Mouse (Mus musculus) limb, embryonic 12.5 days (tissue): ENCODE measurements around the gene Vmp1. TPM values are rescaled to one million over a fixed set of nuclear protein-coding genes. Genes with fewer than 3 reads are reported as not detected.

Experiments
- ATAC-seq: fragments of 200-750 bp; cut with Nextera tagmentation; 2 replicates; pipeline ENCODE4 v1.8.0; 2017; ENCODE audit warnings: low read depth, moderate TSS enrichment; ENCODE audit not compliant: insufficient number of reproducible peaks, insufficient read depth, low FRiP score, low TSS enrichment
- H3K27ac ChIP-seq: fragments of 300-500 bp; sonication (generic); 2 replicates; pipeline ENCODE4 v1.5.1; 2016; ENCODE audit warnings: mild to moderate bottlenecking, moderate library complexity
- H3K27me3 ChIP-seq: fragments of 300-500 bp; sonication (generic); 2 replicates; pipeline ENCODE4 v1.6.1; 2016; ENCODE audit warnings: mild to moderate bottlenecking, moderate library complexity
- H3K36me3 ChIP-seq: fragments of 300-500 bp; sonication (generic); 2 replicates; pipeline ENCODE4 v1.6.1; 2016; ENCODE audit warnings: mild to moderate bottlenecking, moderate library complexity
- H3K4me1 ChIP-seq: fragments of 300-500 bp; sonication (generic); replicated peaks from 2 replicates; pipeline ENCODE4 v1.6.1; 2016
- H3K4me2 ChIP-seq: fragments of 300-500 bp; sonication (generic); 2 replicates; pipeline ENCODE4 v1.6.1; 2016; ENCODE audit warnings: mild to moderate bottlenecking, moderate library complexity
- H3K4me3 ChIP-seq: fragments of 300-500 bp; sonication (generic); replicated peaks from 2 replicates; pipeline ENCODE4 v1.5.1; 2016; ENCODE audit warnings: mild to moderate bottlenecking
- H3K9ac ChIP-seq: fragments of 300-500 bp; sonication (generic); replicated peaks from 2 replicates; pipeline ENCODE4 v1.6.1; 2016; ENCODE audit warnings: mild to moderate bottlenecking, moderate library complexity
- H3K9me3 ChIP-seq: fragments of 300-500 bp; sonication (generic); 2 replicates; pipeline ENCODE4 v1.6.1; 2016; ENCODE audit warnings: mild to moderate bottlenecking, moderate library complexity
- WGBS: fragments of 180-500 bp; shearing (Covaris S2); methylation state at CpG from one replicate; pipeline ENCODE4 v1.1.7; 2016; 5-methylcytosine and 5-hydroxymethylcytosine counted together
- polyA plus RNA-seq: library from polyadenylated mRNA; unstranded; fragments of >200 nt; fragmentation: Nextera tagmentation; extraction: Ambion mirVana; gene quantifications from 2 replicates; pipeline ENCODE4 v1.2.1, GENCODE M21; 2016

Vmp1 gene
- polyA plus RNA-seq, 1 experiment from 2014 or later, result 85.1 TPM

DNA sequence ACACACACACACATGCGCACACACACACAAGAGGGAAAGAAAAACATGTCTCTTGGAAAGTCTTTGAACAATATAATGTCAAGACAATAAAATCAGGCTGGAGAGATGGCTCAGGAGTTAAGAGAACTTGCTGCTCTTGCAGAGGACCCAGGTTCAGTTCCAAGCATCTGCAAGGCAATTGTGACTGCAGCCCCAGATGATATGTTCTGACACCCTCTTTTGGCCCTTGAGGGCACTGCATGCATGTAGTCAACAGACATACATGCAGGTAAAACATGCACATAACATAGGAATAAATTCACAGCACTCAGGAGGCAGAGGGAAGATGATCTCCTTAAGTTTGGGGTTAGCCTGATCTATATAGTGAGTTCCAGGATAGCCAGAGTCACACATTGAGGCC, 136.2 kb downstream of the Vmp1 start:
- no peak overlapping the region for H3K9ac ChIP-seq
- no peaks in the 10 kb centered on the region for H3K27me3 ChIP-seq
- H3K36me3 ChIP-seq, result peaks cover 19% of the 10 kb centered on the region
- H3K27ac ChIP-seq, result no peak overlapping the region
- no peak for ATAC-seq
- 100% methylated on average over 1 of the region's 1 CpGs for WGBS
- peaks cover 14% of the 10 kb centered on the region for H3K4me1 ChIP-seq
- no peaks in the 10 kb centered on the region for H3K9me3 ChIP-seq
- H3K4me3 ChIP-seq, result no peak overlapping the region
- H3K4me2 ChIP-seq, result no peak overlapping the region

DNA sequence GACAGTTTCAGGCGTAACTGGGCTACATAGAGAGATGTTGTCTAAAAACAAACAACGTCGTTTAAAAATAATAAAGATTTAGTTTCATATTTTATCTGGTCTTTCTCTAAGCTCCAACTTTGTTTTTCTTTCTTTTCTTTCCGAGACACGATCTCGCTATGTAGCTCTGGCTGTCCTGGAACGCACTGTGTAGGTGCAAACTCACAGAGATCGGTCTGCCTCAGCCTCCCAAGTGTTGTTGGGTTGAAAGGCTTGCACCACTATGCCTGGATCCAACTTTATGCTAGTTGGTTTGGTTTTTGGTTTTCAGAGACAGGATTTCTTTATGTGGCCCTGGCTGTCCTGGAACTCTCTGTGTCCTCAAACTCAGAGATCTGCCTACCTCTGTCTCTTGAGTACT, 138.1 kb downstream of the Vmp1 start:
- Histone ChIP-seq H3K36me3 (peaks cover 15% of the 10 kb centered on the region), H3K27me3 (no peaks in the 10 kb centered on the region), H3K4me3 (peak overlapping the region; percentile 98), H3K4me2 (peak overlapping the region; percentile 58), H3K9me3 (no peaks in the 10 kb centered on the region), H3K9ac (peak overlapping the region; percentile 97), H3K27ac (no peak overlapping the region), H3K4me1 (peaks cover 16% of the 10 kb centered on the region)
- no peak for ATAC-seq
- 85% methylated on average over 8 of the region's 8 CpGs for WGBS

DNA sequence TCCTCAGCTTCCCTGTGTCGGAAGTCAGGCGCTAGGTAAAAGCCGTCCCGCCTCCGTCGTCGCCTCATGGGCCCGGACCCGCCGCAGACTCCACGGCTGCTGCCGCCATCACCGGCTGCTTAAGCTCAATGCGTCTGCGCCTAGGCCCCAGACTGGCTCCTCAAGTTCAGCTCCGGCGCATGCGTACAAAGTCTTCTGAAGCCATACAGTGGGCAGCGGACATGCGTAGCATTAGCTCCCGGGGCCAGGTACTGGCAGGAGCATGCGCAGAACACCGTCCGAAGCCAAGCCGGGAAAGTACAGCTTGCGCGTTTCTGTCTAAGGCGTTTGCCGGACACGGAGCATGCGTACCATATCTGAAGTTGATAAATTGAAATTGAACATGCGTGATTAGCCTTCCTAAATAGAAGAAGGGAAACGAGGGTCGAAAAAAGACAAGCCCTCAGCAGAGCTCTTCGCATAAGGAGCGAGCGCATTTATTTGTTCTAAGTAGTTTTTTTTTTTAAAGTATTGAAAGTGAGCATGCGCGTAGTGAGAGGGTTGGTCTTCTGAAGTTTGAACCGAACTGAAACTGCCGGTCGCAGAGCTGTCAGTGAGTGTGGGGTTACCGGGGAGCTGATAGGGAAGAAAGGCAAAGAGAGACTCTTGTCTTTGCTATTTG, 138.9 kb downstream of the Vmp1 start, which contains the start of the genes Rps6kb1 and Tubd1:
Gene Rps6kb1 (minus strand): TSS at position 167 of the 661 bp plus-strand sequence.
Gene Tubd1 (plus strand): TSS at position 353 of the 661 bp plus-strand sequence.
- Histone ChIP-seq H3K4me1 (peaks cover 16% of the 10 kb centered on the region), H3K36me3 (peaks cover 7% of the 10 kb centered on the region; the same call in 1 of the 2 replicates), H3K9ac (peak within 1 kb of the TSS; percentile 97), H3K4me3 (peak within 1 kb of the TSS; percentile 98), H3K4me2 (peak within 1 kb of the TSS; percentile 86), H3K27me3 (no peaks in the 10 kb centered on the region), H3K9me3 (no peaks in the 10 kb centered on the region), H3K27ac (peak within 1 kb of the TSS; percentile 87)
- peak; percentile 95 for ATAC-seq
- under 1% methylated on average over 43 of the region's 43 CpGs for WGBS

DNA sequence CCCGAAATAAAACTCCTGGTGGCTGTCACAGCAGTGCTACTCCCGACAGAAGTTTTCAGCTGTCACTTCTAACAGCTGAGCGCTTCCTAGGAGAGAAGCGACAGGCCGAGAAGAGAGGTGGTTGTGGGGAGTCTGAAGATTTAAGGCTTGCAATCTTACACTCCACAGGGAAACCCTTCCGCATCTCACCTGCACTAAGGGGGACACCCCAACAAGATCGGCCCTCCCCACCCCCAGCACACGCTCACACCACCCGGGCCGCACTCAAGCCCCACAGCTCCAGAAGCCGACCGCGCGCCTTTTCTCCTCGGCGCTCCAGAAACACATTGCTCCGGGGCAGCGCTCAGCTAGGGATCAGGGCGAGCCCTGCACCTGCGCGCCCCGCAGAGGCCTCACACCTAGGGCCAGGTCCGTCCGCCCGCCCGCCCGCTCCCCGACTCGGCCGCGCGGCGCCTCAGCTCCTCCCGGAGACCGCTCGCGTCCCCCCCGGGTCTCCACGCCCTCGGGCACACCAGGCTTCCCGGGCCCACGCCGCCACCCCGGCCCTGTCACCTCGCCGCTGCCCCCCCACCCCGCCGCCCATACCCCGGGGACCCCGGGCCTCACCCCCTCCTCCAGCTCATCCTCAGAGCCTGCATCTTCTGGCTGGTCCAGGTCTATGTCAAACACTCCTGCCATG, 139.5 kb downstream of the Vmp1 start:
- Histone ChIP-seq H3K4me2 (peak overlapping the region; percentile 86), H3K9ac (peak overlapping the region; percentile 97), H3K36me3 (peaks cover under 1% of the 10 kb centered on the region; the same call in 1 of the 2 replicates), H3K27ac (peak overlapping the region; percentile 87), H3K4me1 (peaks cover 16% of the 10 kb centered on the region), H3K27me3 (no peaks in the 10 kb centered on the region), H3K4me3 (peak overlapping the region; percentile 98), H3K9me3 (no peaks in the 10 kb centered on the region)
- under 1% methylated on average over 49 of the region's 50 CpGs for WGBS
- peak; percentile 65 for ATAC-seq

DNA sequence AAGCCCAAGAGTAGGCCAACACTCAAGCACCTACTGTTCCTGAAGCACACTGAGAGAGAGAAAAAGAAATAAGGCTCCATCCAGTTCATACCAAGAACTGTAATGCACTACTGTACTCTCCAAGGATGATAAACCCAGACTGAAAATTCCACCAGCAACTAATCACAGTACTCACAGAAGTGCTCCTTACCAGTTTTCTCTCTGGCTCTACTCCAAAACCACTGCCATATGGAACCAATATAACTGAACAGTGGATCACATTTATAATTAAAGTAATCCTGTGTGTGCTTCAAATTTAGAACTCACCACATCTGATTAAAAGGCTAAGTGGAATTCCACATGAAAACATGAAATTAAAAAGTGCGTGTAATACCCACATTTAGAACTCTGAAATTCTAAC, 140.8 kb downstream of the Vmp1 start:
- Histone ChIP-seq H3K36me3 (peaks cover 3% of the 10 kb centered on the region; the same call in 1 of the 2 replicates), H3K4me2 (peak overlapping the region; percentile 86), H3K4me3 (no peak overlapping the region), H3K9me3 (no peaks in the 10 kb centered on the region; the same call in 1 of the 2 replicates), H3K27me3 (no peaks in the 10 kb centered on the region), H3K4me1 (peaks cover 16% of the 10 kb centered on the region), H3K9ac (no peak overlapping the region), H3K27ac (no peak overlapping the region)
- WGBS, result 68% methylated on average over 1 of the region's 1 CpGs
- no peak for ATAC-seq

DNA sequence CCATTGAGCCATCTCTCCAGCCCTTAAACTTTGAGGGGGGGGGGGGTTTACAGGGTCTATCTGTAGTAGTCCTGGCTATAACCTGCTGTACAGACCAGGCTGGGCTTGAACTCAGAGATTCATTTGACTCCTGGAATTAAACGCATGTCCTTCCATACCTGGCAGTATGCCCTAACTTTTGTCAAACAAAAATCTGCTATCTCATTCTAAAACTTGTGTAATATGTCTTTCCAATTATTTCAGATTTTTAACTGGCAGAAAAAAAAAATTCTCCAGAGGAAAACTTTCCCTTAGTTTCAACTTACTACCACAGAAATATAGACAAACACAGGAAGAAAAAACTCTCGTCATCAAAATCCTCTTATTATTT, 143.2 kb downstream of the Vmp1 start:
- no peak for ATAC-seq
- H3K4me2 ChIP-seq, result no peak overlapping the region
- no peaks in the 10 kb centered on the region; the same call in 1 of the 2 replicates for H3K9me3 ChIP-seq
- no peak overlapping the region for H3K9ac ChIP-seq
- 92% methylated on average over 2 of the region's 2 CpGs for WGBS
- H3K36me3 ChIP-seq, result peaks cover 8% of the 10 kb centered on the region; the same call in 1 of the 2 replicates
- H3K27ac ChIP-seq, result no peak overlapping the region
- peaks cover 16% of the 10 kb centered on the region for H3K4me1 ChIP-seq
- no peaks in the 10 kb centered on the region for H3K27me3 ChIP-seq
- no peak overlapping the region for H3K4me3 ChIP-seq

DNA sequence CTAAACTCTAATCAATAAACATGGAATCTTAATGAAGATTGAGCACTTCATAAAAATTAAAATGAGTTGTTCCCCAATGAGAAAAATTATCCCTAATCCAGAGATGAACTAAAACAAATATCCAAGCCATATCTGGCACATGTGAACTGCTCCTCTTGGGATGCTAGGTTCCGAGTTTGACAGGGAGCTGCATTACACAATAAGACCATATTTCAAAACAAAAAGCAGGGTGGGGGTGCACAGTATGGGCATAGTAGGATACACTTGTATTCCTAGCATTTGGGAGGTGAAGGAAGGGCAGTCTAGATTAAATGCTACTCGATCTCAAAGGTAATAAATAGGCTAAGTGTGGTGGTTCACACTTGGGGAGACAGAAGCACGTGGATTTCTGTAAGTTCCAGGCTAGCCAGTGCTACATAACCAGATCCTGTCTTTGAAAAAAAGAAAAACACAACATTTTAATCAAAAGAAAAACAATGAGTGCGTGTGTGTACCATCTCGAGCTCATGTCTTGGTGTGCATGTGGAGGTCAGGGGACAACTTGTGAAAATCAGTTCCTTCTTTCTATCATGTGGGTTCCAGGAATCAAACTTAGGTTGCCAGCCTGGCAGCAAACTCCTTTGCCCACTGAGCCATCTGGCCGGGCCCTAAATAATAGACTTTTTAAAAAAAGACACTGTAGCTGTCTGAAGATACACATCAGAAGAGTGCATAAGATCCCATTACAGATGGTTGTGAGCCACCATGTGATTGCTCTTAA, 143.7 kb downstream of the Vmp1 start:
- Histone ChIP-seq H3K27ac (no peak overlapping the region), H3K9me3 (no peaks in the 10 kb centered on the region; the same call in 1 of the 2 replicates), H3K4me2 (no peak overlapping the region), H3K4me1 (peaks cover 16% of the 10 kb centered on the region), H3K27me3 (no peaks in the 10 kb centered on the region), H3K36me3 (peaks cover 8% of the 10 kb centered on the region; the same call in 1 of the 2 replicates), H3K4me3 (no peak overlapping the region), H3K9ac (no peak overlapping the region)
- ATAC-seq, result no peak
- 90% methylated on average over 6 of the region's 6 CpGs for WGBS

DNA sequence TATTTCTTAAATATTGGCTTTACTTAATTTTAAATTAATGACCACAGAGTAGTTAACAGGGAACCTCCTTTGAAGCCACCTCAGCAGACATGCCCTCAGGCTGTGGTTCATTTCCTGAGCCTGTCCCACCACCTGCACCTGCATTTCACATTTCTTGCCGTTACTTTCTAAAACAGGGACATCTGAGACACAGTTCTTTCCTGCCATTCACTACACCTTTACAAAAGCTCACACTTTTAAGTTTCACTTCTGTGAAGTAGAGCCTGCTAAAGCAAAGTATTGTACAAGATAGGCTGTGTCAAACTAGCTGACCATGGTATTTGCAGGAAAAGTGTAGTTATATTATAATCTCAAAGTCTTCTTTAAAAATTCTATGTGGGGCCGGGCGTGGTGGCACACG, 144.8 kb downstream of the Vmp1 start:
- 82% methylated on average over 4 of the region's 4 CpGs for WGBS
- Histone ChIP-seq H3K4me2 (no peak overlapping the region), H3K27me3 (no peaks in the 10 kb centered on the region), H3K27ac (no peak overlapping the region), H3K9ac (no peak overlapping the region), H3K9me3 (no peaks in the 10 kb centered on the region; the same call in 1 of the 2 replicates), H3K36me3 (peaks cover 19% of the 10 kb centered on the region; the same call in 1 of the 2 replicates), H3K4me3 (no peak overlapping the region), H3K4me1 (peaks cover 15% of the 10 kb centered on the region)
- no peak for ATAC-seq

DNA sequence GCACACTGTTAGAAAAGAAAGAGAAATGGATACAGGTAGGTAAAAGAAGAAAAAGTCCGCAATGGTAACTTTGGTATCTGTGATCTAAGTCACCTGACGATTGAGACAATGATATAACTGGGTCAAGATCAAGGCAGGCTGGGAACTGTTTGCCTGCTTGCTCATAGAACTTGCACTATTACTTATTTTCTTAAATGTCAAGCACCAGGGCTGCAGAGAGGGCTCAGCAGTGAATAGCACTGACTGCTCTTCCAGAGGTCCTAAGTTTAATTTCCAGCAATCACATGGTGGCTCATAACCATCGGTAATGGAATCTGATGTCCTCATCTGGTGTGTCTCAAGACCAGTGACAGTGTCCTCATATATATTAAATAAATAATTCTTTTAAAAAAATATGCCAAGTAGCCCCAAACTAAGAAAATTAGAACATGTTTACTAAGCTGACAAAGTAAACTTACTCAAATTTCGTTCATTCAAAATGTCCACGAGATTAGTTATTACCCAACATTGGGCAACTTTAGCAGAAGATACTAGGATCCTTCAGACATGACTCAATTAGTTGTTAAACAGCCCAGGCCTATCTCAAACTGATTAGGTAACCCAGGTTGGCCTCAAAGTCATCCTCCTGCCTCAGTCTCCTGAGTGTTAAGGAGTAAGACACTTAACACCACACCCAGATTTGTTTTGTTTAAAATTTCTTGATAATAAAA, 149.3 kb downstream of the Vmp1 start:
- Histone ChIP-seq H3K4me1 (no peaks in the 10 kb centered on the region), H3K27me3 (no peaks in the 10 kb centered on the region), H3K9ac (no peak overlapping the region), H3K9me3 (no peaks in the 10 kb centered on the region; the same call in 1 of the 2 replicates), H3K36me3 (peaks cover 50% of the 10 kb centered on the region), H3K27ac (no peak overlapping the region), H3K4me3 (no peak overlapping the region), H3K4me2 (no peak overlapping the region)
- no peak for ATAC-seq
- WGBS, result 93% methylated on average over 5 of the region's 5 CpGs
